Mouse (Mus musculus): ENCODE results near the gene Wnt1.

Wnt1 gene

DNA sequence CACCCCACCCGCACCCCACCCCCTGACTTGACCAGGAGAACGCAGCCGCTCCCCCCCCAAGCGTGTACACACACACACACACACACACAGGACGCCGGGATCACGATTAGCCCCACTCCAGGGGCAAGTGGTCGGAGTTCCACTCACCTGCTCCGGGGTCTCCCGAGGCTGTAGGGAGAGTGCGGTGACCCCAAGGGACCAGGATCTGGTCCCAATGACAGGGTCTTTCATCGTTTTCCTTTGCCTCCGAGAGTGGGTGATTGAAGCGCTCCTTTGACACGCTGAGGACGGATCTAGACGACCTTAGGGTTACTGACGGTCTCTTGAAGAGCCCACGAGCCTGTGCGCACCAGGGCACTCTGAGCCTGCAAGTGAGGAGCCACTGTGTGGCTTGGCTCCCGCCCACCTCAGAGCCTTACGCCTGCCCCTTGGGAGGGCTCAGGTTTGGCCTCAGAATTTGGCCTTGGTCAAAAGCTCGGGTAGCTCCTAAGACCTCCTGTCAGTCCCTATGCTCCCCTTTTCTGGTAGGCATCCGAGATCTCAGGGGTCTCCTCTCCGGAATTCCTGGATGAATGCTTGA, 11.4 kb upstream of the Wnt1 start:
- no peak for DNase-seq

DNA sequence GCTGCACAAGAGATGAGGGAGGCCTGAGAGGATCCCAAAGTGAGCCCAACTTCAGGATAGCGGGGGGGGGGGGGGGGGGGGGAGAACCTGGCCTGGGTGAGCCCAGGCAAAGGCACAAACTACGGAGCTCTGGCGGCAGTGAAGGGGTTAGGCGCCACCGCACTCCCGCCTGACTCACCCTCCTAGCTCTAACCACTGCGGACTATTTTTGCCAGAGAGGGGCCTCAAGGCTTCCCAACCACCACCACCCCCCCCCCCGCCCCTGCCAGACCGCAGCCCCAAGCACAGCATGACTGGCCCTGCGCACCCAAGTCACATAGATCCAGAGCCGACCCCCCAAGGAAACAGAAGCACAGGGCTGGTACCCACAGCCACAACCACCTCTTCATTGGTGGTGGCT, 10.9 kb upstream of the Wnt1 start:
- DNase-seq, result no peak

DNA sequence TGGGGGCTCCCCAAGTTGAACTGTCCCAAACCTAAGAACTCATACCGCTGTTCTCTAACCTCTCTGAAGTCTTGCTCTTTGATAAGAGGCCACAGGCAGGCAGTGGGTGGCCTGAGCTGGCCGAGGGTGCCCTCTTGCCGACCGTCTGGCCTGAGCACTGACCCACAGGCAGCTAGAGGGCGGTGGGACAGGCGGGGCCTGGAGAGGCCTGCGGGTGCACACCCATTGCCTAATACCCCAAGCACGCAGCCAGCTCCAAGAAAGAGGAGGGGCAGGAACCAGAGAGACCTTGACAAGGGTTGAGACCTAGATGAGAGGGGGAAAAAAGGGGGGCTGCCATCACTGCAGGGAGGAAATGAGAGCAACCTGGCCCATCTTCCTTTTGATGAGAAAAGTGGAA, 9.6 kb upstream of the Wnt1 start:
- peak in 1 of 2 experiments; percentile 16 for DNase-seq

DNA sequence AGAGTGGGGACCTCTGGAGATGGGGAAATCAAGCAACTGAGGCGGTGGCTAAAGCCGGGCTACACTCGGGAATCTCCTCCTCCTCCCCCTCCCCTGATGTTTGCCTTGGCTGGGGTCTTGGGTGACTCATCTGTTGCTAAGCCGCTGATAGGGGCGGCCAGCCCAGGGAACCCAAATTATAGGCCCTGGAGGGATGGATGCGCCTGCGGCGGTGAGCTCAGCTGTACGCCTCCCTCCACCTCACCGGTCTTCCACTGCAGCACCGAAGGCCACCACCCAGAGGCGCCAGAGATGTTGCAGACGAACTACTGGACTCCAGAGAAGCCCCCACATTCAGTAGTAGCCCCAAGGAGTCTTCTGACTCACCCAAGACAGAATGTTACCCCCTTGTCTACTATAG, 9.1 kb upstream of the Wnt1 start:
- DNase-seq, result peak; percentile 46 to 53

DNA sequence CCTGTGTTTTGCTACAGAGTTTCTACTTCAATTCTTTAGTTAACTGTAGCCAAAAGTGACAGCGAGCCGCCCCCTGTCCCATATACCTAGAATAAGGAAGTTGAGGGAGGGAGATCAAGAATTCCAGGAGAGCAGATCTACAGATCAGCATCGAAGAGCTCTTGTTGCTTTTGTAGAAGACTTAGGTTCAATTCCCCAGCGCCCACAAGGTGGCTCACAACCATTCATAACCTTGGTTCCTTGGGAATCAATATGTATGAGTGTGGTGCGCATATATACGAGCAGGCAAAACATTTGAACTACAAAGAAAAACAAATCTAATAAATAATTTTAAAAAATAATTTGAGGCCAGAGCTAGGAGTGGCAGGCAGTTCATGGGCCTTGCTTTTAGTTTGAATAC, 8.5 kb upstream of the Wnt1 start:
- no peak for DNase-seq

DNA sequence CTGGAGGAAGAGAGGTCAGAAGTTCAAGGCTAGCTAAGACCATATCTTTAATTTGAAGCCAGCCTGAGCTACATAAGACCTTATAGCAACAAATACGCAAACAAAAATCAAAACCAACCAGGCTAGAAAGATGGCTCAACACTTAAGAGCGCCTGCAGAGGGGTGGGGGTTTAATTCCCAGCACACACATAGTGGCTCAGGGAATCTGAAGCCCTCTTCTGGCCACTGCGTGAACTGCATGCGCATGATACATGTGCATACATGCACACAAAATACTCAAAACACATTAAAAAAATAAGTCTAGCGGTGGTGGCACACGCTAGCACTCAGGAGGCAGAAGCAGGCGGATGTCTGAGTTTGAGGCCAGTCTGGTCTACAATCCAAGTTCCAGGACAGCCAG, 3.9 kb upstream of the Wnt1 start:
- peak; percentile 69 to 70 for DNase-seq

DNA sequence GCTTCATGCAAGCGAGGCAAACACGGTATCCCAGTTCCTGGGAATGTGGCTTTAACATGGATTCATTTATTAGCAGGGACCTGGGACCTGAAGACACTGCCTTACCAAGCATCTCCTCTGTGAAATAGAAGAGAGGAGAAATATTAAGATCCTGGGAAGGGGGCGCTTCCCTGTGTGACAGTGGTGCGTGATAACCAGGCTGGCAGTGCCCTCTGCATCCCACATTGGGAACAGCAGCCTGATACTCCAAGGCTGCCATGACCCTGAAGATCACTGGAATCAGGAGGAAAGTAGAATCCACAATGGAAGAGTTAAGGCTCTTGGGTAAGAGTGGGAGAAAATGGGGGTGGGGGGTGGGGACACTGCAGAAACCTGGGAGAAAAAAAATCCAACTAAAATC, 1.7 kb upstream of the Wnt1 start:
- peak; percentile 54 to 67 for DNase-seq

DNA sequence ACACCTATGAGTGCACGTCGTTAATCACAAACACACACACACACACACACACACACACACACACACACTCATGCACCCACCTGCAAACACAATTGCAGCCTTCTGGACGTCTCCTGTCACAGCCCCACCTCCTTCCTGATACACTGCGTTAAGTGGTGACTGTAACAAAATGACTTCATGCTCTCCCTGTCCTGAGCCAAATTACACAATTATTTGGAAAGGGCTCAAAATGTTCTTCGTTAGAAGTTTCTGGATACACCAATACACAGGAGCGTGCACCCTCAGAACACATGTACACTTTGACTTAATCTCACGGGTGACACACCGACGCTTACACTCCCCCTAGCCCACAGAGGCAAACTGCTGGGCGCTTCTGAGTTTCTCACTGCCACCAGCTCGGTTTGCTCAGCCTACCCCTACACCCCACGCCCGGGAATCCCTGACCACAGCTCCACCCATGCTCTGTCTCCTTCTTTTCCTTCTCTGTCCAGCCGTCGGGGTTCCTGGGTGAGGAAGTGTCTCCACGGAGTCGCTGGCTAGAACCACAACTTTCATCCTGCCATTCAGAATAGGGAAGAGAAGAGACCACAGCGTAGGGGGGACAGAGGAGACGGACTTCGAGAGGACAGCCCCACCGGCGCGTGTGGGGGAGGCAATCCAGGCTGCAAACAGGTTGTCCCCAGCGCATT, 541 bp upstream of the Wnt1 start:
- DNase-seq, result no peak

DNA sequence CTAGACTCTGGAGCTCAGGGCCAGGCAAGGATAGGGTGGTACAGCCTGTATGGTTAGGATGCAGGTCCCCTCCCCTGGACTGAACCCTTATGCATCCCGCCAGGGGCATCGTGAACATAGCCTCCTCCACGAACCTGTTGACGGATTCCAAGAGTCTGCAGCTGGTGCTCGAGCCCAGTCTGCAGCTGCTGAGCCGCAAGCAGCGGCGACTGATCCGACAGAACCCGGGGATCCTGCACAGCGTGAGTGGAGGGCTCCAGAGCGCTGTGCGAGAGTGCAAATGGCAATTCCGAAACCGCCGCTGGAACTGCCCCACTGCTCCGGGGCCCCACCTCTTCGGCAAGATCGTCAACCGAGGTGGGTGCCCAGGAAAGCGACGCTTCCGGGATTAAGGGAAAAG, 1.1 kb downstream of the Wnt1 start:
- no peak for DNase-seq

DNA sequence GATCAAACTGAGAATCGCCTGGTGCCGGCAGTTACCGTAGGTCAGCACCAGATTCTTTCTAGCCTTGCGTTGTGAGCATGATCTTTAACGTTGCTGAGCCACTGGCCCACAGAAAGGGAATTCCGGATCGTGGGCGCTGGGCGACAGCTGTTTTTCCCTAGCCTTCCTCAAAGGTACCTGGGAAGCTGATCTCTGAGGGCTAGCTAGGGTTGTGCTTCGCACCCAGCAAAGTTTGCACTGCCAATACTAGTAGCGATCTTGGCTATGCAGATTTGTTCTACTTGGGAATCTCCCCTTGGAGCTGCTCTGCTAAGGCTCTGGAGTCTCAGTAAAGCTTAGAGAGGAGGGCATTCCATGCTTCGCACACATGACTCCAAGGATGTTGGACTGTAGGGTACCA, 1.6 kb downstream of the Wnt1 start:
- no peak for DNase-seq

DNA sequence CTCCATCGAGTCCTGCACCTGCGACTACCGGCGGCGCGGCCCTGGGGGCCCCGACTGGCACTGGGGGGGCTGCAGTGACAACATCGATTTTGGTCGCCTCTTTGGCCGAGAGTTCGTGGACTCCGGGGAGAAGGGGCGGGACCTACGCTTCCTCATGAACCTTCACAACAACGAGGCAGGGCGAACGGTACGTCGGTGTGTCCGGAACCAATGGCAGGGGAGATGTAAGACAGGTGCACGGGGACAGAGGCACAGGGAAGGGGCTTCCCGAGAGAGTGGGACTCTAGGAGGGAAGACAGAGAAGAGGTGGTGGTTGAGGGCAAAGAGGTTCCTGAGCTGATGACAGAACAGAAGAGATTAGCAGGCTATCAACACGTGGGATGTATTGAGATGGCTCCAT, 2.1 kb downstream of the Wnt1 start:
- no peak for DNase-seq

DNA sequence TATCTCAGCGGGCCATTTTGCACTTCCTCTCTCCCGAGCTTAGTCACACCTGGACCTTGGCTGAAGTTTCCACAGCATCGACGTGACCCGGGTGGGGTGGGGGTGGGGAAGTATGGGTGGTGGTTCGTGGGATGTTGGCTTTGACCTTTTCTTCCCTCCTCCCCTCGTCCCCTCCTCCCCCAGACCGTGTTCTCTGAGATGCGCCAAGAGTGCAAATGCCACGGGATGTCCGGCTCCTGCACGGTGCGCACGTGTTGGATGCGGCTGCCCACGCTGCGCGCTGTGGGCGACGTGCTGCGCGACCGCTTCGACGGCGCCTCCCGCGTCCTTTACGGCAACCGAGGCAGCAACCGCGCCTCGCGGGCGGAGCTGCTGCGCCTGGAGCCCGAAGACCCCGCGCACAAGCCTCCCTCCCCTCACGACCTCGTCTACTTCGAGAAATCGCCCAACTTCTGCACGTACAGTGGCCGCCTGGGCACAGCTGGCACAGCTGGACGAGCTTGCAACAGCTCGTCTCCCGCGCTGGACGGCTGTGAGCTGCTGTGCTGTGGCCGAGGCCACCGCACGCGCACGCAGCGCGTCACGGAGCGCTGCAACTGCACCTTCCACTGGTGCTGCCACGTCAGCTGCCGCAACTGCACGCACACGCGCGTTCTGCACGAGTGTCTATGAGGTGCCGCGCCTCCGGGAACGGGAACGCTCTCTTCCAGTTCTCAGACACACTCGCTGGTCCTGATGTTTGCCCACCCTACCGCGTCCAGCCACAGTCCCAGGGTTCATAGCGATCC, 2.8 kb downstream of the Wnt1 start:
- no peak for DNase-seq

DNA sequence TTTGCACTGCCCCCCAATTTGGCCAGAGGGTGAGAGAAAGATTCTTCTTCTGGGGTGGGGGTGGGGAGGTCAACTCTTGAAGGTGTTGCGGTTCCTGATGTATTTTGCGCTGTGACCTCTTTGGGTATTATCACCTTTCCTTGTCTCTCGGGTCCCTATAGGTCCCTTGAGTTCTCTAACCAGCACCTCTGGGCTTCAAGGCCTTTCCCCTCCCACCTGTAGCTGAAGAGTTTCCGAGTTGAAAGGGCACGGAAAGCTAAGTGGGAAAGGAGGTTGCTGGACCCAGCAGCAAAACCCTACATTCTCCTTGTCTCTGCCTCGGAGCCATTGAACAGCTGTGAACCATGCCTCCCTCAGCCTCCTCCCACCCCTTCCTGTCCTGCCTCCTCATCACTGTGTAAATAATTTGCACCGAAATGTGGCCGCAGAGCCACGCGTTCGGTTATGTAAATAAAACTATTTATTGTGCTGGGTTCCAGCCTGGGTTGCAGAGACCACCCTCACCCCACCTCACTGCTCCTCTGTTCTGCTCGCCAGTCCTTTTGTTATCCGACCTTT, 3.6 kb downstream of the Wnt1 start:
- DNase-seq, result peak; percentile 41 to 55

DNA sequence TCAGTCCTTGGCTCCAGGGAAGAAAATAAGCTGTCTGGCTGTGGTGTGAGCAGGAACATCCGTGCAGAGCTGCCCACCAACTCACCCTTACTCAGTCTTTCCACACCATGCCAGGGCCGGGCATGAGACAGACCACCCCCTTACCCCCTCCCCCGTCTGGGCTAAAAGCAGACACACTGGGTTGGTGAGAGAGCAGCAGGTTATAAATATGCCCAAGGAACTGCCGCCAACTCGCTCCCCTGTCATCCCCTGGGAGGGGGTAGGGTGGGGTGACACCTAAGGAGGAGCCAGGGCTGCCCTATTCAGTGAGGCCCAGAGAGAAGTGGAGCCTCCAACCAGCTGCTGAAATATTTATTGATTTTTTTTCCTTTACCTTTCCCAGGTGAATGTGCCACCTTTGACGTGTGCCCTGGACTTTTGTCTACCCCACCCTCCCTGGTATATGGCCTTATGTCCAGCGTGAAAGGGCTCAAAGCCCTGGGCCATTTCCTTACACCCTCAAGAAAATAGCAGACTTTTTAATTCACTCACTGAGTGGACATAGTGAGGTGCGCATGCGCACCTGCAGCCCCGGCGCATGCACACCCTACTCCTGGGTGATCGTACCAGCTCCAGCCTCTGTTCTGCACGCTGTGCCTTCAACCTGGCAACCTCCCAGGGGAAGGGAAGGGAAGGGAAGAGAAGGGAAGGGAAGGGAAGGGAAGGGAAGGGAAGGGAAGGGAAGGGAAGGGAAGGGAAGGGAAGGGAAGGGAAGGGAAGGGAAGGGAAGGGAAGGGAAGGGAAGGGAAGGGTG, 7.3 kb downstream of the Wnt1 start:
- DNase-seq, result peak in 1 of 2 experiments; percentile 43

DNA sequence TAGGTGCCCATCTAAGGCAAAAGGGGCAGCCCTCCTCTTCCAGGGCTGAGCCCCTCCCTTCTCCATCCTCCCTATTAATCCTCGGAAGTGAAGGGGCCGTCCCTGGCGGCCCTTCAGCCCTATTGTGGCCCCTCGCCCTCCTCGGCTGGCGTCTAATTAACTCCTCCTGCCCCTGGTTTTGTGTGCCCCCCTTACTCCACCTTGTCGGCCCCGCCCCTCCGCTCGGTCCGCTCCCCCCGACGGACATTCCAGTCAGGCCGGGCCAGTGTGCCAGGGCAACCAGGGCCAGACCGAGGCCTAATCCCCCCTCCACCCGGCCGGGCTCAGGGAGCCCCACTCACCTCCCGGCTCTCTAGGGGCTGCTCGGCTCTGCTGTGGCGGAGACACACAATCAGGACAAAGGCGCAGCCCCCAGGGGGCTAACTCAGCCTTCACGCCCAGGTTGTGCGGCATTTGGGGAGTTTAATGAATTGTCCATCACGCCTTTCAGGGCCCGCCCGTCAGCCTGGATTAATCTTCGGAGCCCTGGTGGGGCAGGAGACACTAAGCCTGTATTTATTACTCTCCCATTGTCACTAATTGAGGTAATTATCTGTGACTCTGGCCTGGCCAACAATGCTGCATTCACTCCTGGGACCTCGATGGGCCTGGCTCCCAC, 8.3 kb downstream of the Wnt1 start:
- DNase-seq, result no peak

DNA sequence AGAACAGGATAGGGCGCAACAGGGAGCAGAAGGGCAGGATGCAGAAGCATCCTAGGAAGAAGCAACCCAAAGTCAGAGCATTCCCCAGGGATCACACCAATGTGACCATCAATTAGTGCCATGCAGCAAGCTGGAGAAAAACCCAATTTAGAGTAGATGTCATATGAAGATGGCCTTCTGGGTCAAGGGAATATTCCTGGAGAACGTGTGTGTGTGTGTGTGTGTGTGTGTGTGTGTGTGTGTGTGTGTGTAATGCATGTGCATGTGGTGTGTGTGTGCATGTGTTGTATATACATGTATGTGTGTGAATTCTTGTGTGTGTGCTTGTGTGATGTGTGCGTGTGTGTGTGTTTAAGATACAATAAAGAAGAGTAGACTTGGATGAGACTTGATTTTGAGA, 9.2 kb downstream of the Wnt1 start:
- no peak for DNase-seq

DNA sequence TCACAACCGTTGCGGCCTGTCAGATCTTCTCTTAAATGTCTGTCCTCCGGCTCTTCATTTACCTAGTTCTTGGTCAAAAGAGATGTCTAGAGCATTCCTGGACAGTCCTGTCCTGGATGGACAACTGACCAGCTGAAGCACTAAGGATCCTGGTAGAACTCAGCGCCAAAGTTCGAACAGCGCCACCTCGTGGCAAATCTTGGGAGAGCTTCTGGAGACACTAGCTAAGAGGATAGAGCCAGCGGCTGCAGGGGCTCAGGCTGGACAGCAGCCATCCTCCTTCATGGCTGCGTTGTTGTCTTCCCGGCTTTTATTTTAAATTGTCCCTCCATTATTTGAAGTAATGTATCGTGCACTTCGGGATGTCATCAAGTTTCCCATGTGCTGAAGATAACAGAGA, 9.7 kb downstream of the Wnt1 start:
- peak; percentile 93 to 94 for DNase-seq

DNA sequence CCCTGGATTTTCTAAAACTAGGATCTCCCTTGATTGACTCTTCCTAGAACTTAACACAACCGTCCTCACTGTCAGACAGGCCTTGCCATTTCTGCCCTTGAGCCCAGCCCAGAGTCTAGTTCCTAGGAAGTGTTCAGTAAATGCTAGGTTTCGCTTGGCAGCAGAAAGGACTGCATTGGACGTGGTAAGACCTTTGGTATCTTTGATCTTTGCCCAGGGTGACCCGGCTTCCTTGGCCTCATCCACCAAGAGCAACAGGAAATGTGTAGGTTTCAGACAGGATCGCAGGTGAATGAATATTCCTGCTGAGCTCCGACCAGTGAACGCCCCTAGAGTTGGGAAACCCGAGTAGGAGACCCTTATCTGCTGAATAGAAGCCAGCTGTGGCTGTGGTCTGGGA, 13.3 kb downstream of the Wnt1 start:
- no peak for DNase-seq

DNA sequence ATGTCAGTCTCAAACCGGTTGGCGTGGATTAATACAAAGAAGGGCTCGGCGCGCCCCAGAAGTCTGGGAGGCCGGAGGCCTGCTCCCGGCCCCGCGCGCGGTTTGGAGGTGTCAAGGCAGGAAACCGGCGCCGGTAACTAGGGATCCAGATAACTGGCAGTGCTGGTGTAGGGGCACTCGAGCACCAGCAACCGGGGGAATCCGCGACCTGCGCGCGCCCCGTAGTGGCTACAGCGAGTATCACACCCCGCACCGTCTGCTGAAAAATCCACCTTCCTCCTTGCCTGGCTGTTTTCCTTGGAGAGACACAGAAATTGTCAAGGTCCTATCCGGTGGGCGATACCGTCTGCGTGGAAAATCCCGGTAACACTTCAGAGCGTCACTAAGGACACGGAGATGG, 14.4 kb downstream of the Wnt1 start:
- DNase-seq, result peak; percentile 91

DNA sequence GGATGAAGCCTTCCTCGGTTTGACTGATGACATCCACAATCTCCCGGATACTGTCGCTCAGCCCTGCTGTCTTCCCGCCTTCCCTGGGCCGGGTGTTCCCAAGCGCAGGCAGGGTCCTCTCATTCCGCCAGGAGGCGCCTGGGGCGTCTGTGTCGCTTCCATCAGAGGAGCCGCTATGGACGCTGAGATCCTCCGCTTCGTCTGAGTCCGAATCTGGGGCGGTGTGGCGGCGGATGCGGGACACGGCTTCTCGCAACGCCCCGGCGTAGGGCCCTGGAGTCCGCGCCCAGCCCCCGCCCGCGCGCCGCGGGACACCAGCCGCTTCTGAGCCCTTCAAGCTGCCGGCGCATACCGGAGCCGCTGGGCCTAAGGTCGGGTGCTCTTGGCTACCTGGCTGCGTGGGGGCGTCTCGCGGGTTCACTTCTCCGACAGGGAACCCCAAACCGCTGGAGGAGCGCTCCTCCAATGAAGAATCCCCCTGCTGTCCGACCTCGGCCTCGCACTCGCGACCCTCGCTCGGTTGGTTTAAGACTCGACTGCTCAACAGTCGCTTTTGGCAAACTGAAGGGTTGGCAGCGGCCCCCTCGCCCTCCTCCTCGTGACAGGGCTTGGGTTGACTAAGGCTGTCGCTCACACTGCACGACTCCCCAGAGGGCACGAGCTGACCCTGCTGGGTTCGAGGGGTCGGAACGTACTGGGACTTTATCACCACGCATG, 15.8 kb downstream of the Wnt1 start:
- peak; percentile 87 to 91 for DNase-seq

DNA sequence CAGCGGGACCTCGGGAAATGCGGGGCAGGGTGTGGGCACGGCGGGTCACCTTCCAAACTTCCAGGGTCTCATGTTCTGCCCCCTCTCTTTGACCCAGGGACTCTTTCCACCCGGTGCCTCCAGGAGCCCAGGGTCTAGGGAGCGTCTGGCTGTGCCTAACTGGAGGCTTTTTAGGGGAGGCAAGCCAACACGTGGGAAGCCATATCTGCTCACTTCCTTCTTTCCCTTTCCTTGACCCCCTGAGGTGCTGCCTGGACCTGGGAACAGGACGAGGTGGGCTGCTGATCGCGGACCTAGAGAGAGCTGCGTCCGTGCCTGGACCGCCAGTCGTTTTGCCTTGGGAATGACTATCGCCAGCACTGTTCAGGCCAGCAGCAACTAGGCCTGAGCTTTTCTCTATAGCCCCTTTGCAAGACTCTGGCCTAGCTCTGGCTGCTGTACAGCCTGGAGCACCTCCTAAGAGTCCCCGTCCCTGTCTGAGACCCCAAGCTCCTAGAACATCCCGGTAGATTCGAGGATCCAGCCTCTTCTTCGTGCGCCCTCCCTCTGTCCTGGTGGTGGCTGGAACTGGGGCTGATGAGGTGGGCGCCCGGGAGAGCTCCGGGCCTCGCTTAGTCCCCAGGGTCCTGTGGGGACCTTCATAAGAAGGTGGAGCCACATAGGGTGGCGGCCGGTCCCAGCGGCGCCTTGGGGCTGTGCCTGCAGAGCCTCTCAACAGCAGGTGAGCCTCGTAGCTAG, 16.6 kb downstream of the Wnt1 start:
- DNase-seq, result peak in 1 of 2 experiments; percentile 18
